Mouse (Mus musculus) left cerebral cortex, postnatal 25 days (tissue): Measurements from ENCODE around the gene Wdr19. TPM values are rescaled to one million over a fixed set of nuclear protein-coding genes. Genes with fewer than 3 reads are reported as not detected.

Experiments
- DNase-seq, 2 experiments: peaks; one replicate each; pipeline ENCODE4 v3.0.0; 2022; ENCODE audit warnings: low spot score in 2 of 2, mixed read lengths in 1 of 2
- intact Hi-C: fragments of 180-260 bp; cut with DNase I; formaldehyde crosslinking; loops from one replicate; pipeline ENCODE4 v1.15.1; 2025
- total RNA-seq, 2 experiments: library from RNA; stranded (reverse); gene quantifications; 2 replicates each; pipeline ENCODE4 v1.2.3; 2021

The Wdr19 gene
- total RNA-seq, 2 experiments from 2014 or later, result 15.9 to 19.7 TPM

- no peak for DNase-seq
- intact Hi-C loops, result no loop called here
Observed at GRCm38 (mm10) chr5:65181794-65182169, 17.7 kb upstream of the Wdr19 start.

GRCm38 (mm10) chr5:65182268-65182667 is 17.2 kb upstream of the Wdr19 start:
- intact Hi-C loops, result no loop called here
- no peak for DNase-seq

- DNase-seq, result peak; percentile 19 to 80
Observed at GRCm38 (mm10) chr5:65191601-65192000, 7.9 kb upstream of the Wdr19 start.

GRCm38 (mm10) chr5:65194441-65194840 is 5.1 kb upstream of the Wdr19 start:
- intact Hi-C loops, result no loop called here
- DNase-seq, result peak; percentile 14 to 82

More at GRCm38 (mm10) chr5:65191601-65192000, 7.9 kb upstream of the Wdr19 start:
- intact Hi-C loops, result loop anchor here (2.0 kb wide), 1 partner anchor 15 kb away; no protein-coding TSS in a partner anchor

- intact Hi-C loops, result loop anchor here (5.0 kb wide), 1 partner anchor 72 kb away; no protein-coding TSS in a partner anchor
- no peak for DNase-seq
Observed at GRCm38 (mm10) chr5:65204726-65205125, 5.2 kb downstream of the Wdr19 start.

GRCm38 (mm10) chr5:65213321-65213720 is 13.8 kb downstream of the Wdr19 start:
- peak in 1 of 2 experiments; percentile 24 for DNase-seq
- intact Hi-C loops, result loop anchor here (2.0 to 10.0 kb wide), 2 partner anchors 211 to 329 kb away; no protein-coding TSS in a partner anchor

- intact Hi-C loops, result loop anchor here (10.0 kb wide), 1 partner anchor 333 kb away; no protein-coding TSS in a partner anchor
- peak in 1 of 2 experiments; percentile 35 for DNase-seq
Observed at GRCm38 (mm10) chr5:65217305-65218269, 18.1 kb downstream of the Wdr19 start.

- intact Hi-C loops, result no loop called here
- DNase-seq, result no peak
Observed at GRCm38 (mm10) chr5:65221037-65221436, 21.5 kb downstream of the Wdr19 start.

GRCm38 (mm10) chr5:65224056-65224455 is 24.6 kb downstream of the Wdr19 start:
- intact Hi-C loops, result no loop called here
- no peak for DNase-seq

GRCm38 (mm10) chr5:65231289-65232003 is 31.9 kb downstream of the Wdr19 start:
- DNase-seq, result no peak
- intact Hi-C loops, result no loop called here

- no peak for DNase-seq
- intact Hi-C loops, result loop anchor here (2.0 to 10.0 kb wide), 2 partner anchors 240 to 358 kb away; no protein-coding TSS in a partner anchor
Observed at GRCm38 (mm10) chr5:65242740-65243139, 43.2 kb downstream of the Wdr19 start.

- DNase-seq, result no peak
- intact Hi-C loops, result loop anchor here (10.0 kb wide), 1 partner anchor 362 kb away; no protein-coding TSS in a partner anchor
Observed at GRCm38 (mm10) chr5:65247296-65247695, 47.8 kb downstream of the Wdr19 start.

GRCm38 (mm10) chr5:65250185-65250855 is 50.8 kb downstream of the Wdr19 start:
- DNase-seq, result no peak
- intact Hi-C loops, result no loop called here

GRCm38 (mm10) chr5:65257910-65258505 is 58.5 kb downstream of the Wdr19 start:
- intact Hi-C loops, result no loop called here
- no peak for DNase-seq

GRCm38 (mm10) chr5:65273966-65274365 is 74.5 kb downstream of the Wdr19 start:
- peak in 1 of 2 experiments; percentile 70 for DNase-seq
- intact Hi-C loops, result no loop called here

- no peak for DNase-seq
- intact Hi-C loops, result no loop called here
Observed at GRCm38 (mm10) chr5:65279133-65279651, 79.7 kb downstream of the Wdr19 start.

GRCm38 (mm10) chr5:65281216-65281615 is 81.7 kb downstream of the Wdr19 start:
- intact Hi-C loops, result no loop called here
- no peak for DNase-seq

GRCm38 (mm10) chr5:65284171-65284570 is 84.7 kb downstream of the Wdr19 start:
- intact Hi-C loops, result no loop called here
- DNase-seq, result no peak
